Mouse (Mus musculus): ENCODE results near the gene Timm8b.
"Not testable (repeated sequence)": the region's sequence is repeated elsewhere in the genome, so short reads cannot be mapped to it uniquely, and the experiment has no call there.

Timm8b gene

GRCm38 (mm10) chr9:50602055-50602845 is 1.5 kb upstream of the Timm8b start:
- DNase-seq (ENCODE audit: low read depth, low spot score) = no peak

GRCm38 (mm10) chr9:50603998-50604324 is 251 bp downstream of the Timm8b start:
- no peak for DNase-seq (ENCODE audit: low read depth, low spot score)

GRCm38 (mm10) chr9:50604338-50604737 is 628 bp downstream of the Timm8b start:
- DNase-seq (ENCODE audit: low read depth, low spot score) = no peak

GRCm38 (mm10) chr9:50612115-50612514 is 8.4 kb downstream of the Timm8b start:
- DNase-seq (ENCODE audit: low read depth, low spot score) = no peak

GRCm38 (mm10) chr9:50616161-50616560 is 12.5 kb downstream of the Timm8b start:
- DNase-seq (ENCODE audit: low read depth, low spot score) = no peak

- peak; percentile 83 for DNase-seq (ENCODE audit: low read depth, low spot score)
Measured at GRCm38 (mm10) chr9:50616766-50617603, 13.3 kb downstream of the Timm8b start, which contains the start of the genes Pih1d2 and Nkapd1. Pih1d2 (plus strand) TSS chr9:50617321. Nkapd1 (minus strand) TSS chr9:50617464.

DNA sequence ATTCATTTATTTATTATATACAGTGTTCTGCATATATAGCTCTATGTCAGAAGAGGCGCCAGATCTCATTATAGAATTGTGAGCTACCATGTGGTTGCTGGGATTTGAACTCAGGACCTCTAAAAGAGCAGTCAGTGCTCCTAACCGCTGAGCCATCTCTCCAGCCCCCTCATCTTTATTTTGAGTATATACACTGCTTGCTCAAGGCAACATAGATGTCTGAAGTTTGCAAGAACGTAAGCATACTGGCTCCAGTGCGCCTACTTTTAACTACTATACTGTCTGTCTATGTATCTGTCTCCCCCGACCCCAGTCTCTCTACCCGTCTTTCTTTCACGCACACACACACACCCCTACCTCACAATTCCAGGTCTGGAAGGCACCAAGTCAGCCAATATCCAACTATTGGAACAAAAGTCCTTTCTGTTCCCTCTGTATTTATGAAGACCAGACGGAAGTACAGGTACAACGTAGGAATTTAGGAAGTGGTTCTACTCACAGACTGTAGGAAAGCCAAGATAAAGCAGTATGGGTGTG is 14.2 kb downstream of the Timm8b start:
- no peak for DNase-seq (ENCODE audit: low read depth, low spot score)

DNA sequence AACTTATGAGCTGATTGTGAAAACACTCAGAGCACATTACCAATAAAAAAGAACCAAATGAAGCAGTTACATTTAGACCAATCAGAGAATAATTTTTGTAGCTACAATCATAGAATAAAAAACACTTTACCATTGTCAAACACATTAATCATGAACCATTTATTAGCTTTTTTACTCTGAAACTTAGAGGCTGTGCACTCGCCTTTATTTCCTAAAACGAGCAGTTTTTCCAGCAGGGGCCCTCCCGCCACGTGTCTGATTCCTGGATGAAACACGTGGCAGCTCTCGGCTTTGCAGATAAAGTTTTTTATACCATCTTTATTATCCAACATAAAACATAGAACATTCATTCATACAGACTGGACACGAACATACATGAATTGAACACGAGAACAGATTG is 27.2 kb downstream of the Timm8b start:
- not testable (repeated sequence) for DNase-seq (ENCODE audit: low read depth, low spot score)

DNA sequence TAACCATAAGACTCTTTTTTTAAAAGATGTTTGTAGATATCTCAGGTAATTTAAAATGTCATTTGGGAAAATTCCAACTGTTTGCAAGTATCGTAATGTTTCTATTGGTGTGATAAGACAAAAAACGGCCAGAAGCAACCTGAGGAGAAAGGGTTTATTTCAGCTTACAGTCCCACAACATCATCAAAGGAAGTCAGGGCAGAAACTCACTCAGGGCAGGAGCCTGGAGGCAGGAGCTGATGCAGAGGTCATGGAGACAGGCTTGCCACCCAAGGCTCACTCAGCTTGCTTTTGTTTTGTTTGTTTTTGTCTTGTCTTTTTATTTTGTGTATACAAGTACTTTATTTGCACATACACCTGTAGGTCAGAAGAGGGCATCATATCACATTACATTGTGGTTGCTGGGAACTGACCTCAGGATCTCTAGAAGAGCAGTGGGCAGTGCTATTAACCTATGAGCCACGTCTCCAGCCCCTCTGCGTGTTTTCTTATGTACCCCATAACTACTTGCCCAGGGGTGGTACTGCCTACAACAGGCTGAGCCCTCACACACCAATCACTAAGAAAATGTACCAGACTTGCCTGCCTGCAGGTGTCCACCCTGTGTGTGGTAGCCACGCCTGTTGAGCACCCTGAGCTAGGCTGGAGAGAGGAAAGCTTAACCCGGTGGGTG is 28.4 kb downstream of the Timm8b start:
- no peak for DNase-seq (ENCODE audit: low read depth, low spot score)

DNA sequence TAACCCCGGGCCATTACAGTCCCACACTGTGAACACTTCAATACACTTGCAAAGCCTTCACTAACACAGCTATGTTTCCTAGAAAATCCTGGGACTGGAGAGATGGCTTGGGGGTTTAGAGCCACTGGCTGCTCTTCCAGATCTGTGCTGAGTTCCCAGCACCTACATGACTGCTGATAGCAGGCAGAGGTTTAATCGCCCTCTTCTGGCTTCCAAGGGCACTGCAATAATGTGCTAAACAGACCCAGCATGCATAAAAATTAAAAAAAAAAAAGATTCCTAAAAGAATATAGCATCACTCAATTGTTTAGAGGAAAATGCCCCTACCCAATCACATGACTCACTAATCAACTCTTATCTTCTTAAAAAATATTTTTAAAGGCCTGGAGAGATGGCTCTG is 29.3 kb downstream of the Timm8b start:
- no peak for DNase-seq (ENCODE audit: low read depth, low spot score)

DNA sequence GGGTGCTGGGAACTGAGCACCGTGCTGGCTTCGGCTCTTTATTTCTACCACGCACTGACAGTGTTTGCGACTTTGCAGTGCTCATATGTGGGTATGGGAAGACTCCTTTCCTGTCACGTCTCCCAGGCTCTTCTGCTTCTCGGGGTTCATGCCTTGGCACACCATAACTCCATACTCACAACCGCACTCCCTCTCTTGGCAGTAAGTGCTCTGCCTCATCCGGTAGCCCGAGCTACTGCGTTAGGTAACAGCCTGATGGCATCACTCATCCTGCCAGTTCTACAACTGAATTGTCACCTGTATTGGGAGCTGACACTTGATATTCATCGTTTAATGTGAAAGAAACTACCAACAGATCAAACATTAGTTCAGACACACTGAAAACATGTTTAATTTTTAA is 30.6 kb downstream of the Timm8b start:
- no peak for DNase-seq (ENCODE audit: low read depth, low spot score)

- no peak for DNase-seq (ENCODE audit: low read depth, low spot score)
Measured at GRCm38 (mm10) chr9:50646826-50647370, 43.2 kb downstream of the Timm8b start.

- no peak for DNase-seq (ENCODE audit: low read depth, low spot score)
Measured at GRCm38 (mm10) chr9:50650503-50650902, 46.8 kb downstream of the Timm8b start.
